Mouse (Mus musculus): ENCODE results near the gene Ctnnbip1. TPM values are rescaled to one million over a fixed set of nuclear protein-coding genes. Genes with fewer than 3 reads are reported as not detected.

The Ctnnbip1 gene
- polyA plus RNA-seq, 1 experiment from 2014 or later: 95.3 TPM

- Histone ChIP-seq H3K9me3 (ENCODE audit: control insufficient read depth, low read length) (no peaks in the 10 kb centered on the region), H3K4me2 (ENCODE audit: low read length) (no peak overlapping the region), H3K36me3 (ENCODE audit: control insufficient read depth, insufficient read depth, low read length) (no peaks in the 10 kb centered on the region), H3K9ac (replicated peaks; ENCODE audit: low read length) (no peak overlapping the region), H3K27me3 (ENCODE audit: control insufficient read depth, insufficient read depth, low read length) (no peaks in the 10 kb centered on the region), H3K4me3 (replicated peaks; ENCODE audit: low read depth, low read length) (no peak overlapping the region), H3K27ac (replicated peaks; ENCODE audit: low read depth, low read length) (no peak overlapping the region), H3K4me1 (ENCODE audit: control insufficient read depth, insufficient read depth, low read length) (peaks cover 9% of the 10 kb centered on the region; the same call in 1 of the 2 replicates)
- no peak for DNase-seq
- no peak for ATAC-seq (ENCODE audit: low FRiP score, low TSS enrichment)
- WGBS: 36% methylated on average over 7 of the region's 7 CpGs
Observed at GRCm38 (mm10) chr4:149526330-149526729, 8.3 kb downstream of the Ctnnbip1 start.

GRCm38 (mm10) chr4:149527621-149528354, 9.8 kb downstream of the Ctnnbip1 start:
- no peak overlapping the region for H3K4me2 ChIP-seq (ENCODE audit: low read length)
- WGBS: 86% methylated on average over 15 of the region's 15 CpGs
- H3K27ac ChIP-seq (replicated peaks; ENCODE audit: low read depth, low read length): no peak overlapping the region
- H3K4me3 ChIP-seq (replicated peaks; ENCODE audit: low read depth, low read length): no peak overlapping the region
- H3K36me3 ChIP-seq (ENCODE audit: control insufficient read depth, insufficient read depth, low read length): no peaks in the 10 kb centered on the region
- H3K4me1 ChIP-seq (ENCODE audit: control insufficient read depth, insufficient read depth, low read length): peaks cover 9% of the 10 kb centered on the region; the same call in 1 of the 2 replicates
- DNase-seq (no peak), ATAC-seq (ENCODE audit: low FRiP score, low TSS enrichment) (no peak)
- H3K9ac ChIP-seq (replicated peaks; ENCODE audit: low read length): no peak overlapping the region
- H3K9me3 ChIP-seq (ENCODE audit: control insufficient read depth, low read length): no peaks in the 10 kb centered on the region
- H3K27me3 ChIP-seq (ENCODE audit: control insufficient read depth, insufficient read depth, low read length): no peaks in the 10 kb centered on the region

GRCm38 (mm10) chr4:149529691-149530090, 11.7 kb downstream of the Ctnnbip1 start:
- no peak for DNase-seq

GRCm38 (mm10) chr4:149539441-149539840, 21.4 kb downstream of the Ctnnbip1 start:
- no peak overlapping the region for H3K4me2 ChIP-seq (ENCODE audit: low read length)
- no peak overlapping the region for H3K9ac ChIP-seq (replicated peaks; ENCODE audit: low read length)
- no peak overlapping the region; the same call in 1 of the 2 replicates for H3K27ac ChIP-seq (replicated peaks; ENCODE audit: low read depth, low read length)
- DNase-seq: no peak
- ATAC-seq (ENCODE audit: low FRiP score, low TSS enrichment): no peak
- no peaks in the 10 kb centered on the region for H3K9me3 ChIP-seq (ENCODE audit: control insufficient read depth, low read length)
- no peaks in the 10 kb centered on the region for H3K27me3 ChIP-seq (ENCODE audit: control insufficient read depth, insufficient read depth, low read length)
- H3K4me3 ChIP-seq (replicated peaks; ENCODE audit: low read depth, low read length): no peak overlapping the region
- no peaks in the 10 kb centered on the region for H3K4me1 ChIP-seq (ENCODE audit: control insufficient read depth, insufficient read depth, low read length)
- WGBS: 86% methylated on average over 8 of the region's 8 CpGs
- H3K36me3 ChIP-seq (ENCODE audit: control insufficient read depth, insufficient read depth, low read length): no peaks in the 10 kb centered on the region

More at GRCm38 (mm10) chr4:149529691-149530090, 11.7 kb downstream of the Ctnnbip1 start:
- H3K9ac ChIP-seq (replicated peaks; ENCODE audit: low read length): no peak overlapping the region
- H3K27ac ChIP-seq (replicated peaks; ENCODE audit: low read depth, low read length): no peak overlapping the region
- ATAC-seq (ENCODE audit: low FRiP score, low TSS enrichment): no peak
- H3K4me2 ChIP-seq (ENCODE audit: low read length): no peak overlapping the region
- no peak overlapping the region for H3K4me3 ChIP-seq (replicated peaks; ENCODE audit: low read depth, low read length)
- H3K4me1 ChIP-seq (ENCODE audit: control insufficient read depth, insufficient read depth, low read length): peaks cover 9% of the 10 kb centered on the region; the same call in 1 of the 2 replicates
- H3K27me3 ChIP-seq (ENCODE audit: control insufficient read depth, insufficient read depth, low read length): no peaks in the 10 kb centered on the region
- H3K9me3 ChIP-seq (ENCODE audit: control insufficient read depth, low read length): no peaks in the 10 kb centered on the region
- WGBS: 89% methylated on average over 6 of the region's 6 CpGs
- no peaks in the 10 kb centered on the region for H3K36me3 ChIP-seq (ENCODE audit: control insufficient read depth, insufficient read depth, low read length)

- H3K9me3 ChIP-seq (ENCODE audit: control insufficient read depth, low read length): no peaks in the 10 kb centered on the region
- DNase-seq (no peak), ATAC-seq (ENCODE audit: low FRiP score, low TSS enrichment) (no peak)
- no peak overlapping the region for H3K27ac ChIP-seq (replicated peaks; ENCODE audit: low read depth, low read length)
- no peaks in the 10 kb centered on the region for H3K4me1 ChIP-seq (ENCODE audit: control insufficient read depth, insufficient read depth, low read length)
- 62% methylated on average over 5 of the region's 5 CpGs for WGBS
- H3K27me3 ChIP-seq (ENCODE audit: control insufficient read depth, insufficient read depth, low read length): no peaks in the 10 kb centered on the region
- no peak overlapping the region for H3K4me3 ChIP-seq (replicated peaks; ENCODE audit: low read depth, low read length)
- H3K36me3 ChIP-seq (ENCODE audit: control insufficient read depth, insufficient read depth, low read length): peaks cover 15% of the 10 kb centered on the region
- no peak overlapping the region for H3K9ac ChIP-seq (replicated peaks; ENCODE audit: low read length)
- H3K4me2 ChIP-seq (ENCODE audit: low read length): no peak overlapping the region
Observed at GRCm38 (mm10) chr4:149541935-149542334, 23.9 kb downstream of the Ctnnbip1 start.

GRCm38 (mm10) chr4:149542431-149542830, 24.4 kb downstream of the Ctnnbip1 start:
- 81% methylated on average over 12 of the region's 12 CpGs for WGBS

DNA sequence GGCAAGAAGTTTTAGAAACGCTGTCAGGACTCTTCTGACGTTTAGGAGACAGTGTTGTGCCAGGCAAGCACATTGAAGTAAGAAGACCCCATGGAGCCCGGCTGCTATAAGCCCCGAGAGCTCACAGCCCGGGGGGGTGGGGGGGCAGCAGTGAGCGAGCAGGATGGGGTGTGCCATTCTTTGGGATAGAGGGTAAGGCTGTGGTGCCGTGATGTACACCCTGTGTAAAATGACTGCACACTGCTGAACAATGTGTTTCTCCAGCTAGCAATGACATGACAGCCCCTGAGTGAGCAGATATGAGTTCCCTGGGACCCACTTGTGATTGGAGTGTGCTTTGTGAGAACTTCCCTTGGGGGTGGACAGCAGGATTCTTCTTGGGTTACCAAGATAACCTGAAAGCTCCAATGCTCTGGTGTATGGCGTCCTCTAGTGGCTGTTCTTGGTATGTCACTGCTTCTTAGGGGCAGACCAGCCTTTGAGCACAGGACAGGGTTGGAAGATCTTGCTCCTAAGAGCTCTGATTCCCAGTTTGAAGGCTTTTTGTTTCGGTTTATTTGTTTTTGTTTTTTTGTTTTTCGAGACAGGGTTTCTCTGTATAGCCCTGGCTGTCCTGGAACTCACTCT, 25.0 kb downstream of the Ctnnbip1 start:
- H3K4me3 ChIP-seq (replicated peaks; ENCODE audit: low read depth, low read length): no peak overlapping the region
- ATAC-seq (ENCODE audit: low FRiP score, low TSS enrichment) (no peak), DNase-seq (peak; percentile 92)
- H3K27me3 ChIP-seq (ENCODE audit: control insufficient read depth, insufficient read depth, low read length): no peaks in the 10 kb centered on the region
- no peak overlapping the region for H3K9ac ChIP-seq (replicated peaks; ENCODE audit: low read length)
- WGBS: 44% methylated on average over 10 of the region's 10 CpGs
- H3K9me3 ChIP-seq (ENCODE audit: control insufficient read depth, low read length): no peaks in the 10 kb centered on the region
- no peak overlapping the region for H3K4me2 ChIP-seq (ENCODE audit: low read length)
- H3K4me1 ChIP-seq (ENCODE audit: control insufficient read depth, insufficient read depth, low read length): no peaks in the 10 kb centered on the region
- peaks cover 25% of the 10 kb centered on the region for H3K36me3 ChIP-seq (ENCODE audit: control insufficient read depth, insufficient read depth, low read length)
- H3K27ac ChIP-seq (replicated peaks; ENCODE audit: low read depth, low read length): no peak overlapping the region

More at GRCm38 (mm10) chr4:149542431-149542830, 24.4 kb downstream of the Ctnnbip1 start:
- no peak overlapping the region for H3K4me3 ChIP-seq (replicated peaks; ENCODE audit: low read depth, low read length)
- DNase-seq (no peak), ATAC-seq (ENCODE audit: low FRiP score, low TSS enrichment) (no peak)
- H3K36me3 ChIP-seq (ENCODE audit: control insufficient read depth, insufficient read depth, low read length): peaks cover 19% of the 10 kb centered on the region
- H3K9me3 ChIP-seq (ENCODE audit: control insufficient read depth, low read length): no peaks in the 10 kb centered on the region
- H3K9ac ChIP-seq (replicated peaks; ENCODE audit: low read length): no peak overlapping the region
- no peak overlapping the region for H3K4me2 ChIP-seq (ENCODE audit: low read length)
- H3K27me3 ChIP-seq (ENCODE audit: control insufficient read depth, insufficient read depth, low read length): no peaks in the 10 kb centered on the region
- no peak overlapping the region for H3K27ac ChIP-seq (replicated peaks; ENCODE audit: low read depth, low read length)
- no peaks in the 10 kb centered on the region for H3K4me1 ChIP-seq (ENCODE audit: control insufficient read depth, insufficient read depth, low read length)

GRCm38 (mm10) chr4:149544892-149545291, 26.9 kb downstream of the Ctnnbip1 start:
- WGBS: 82% methylated on average over 8 of the region's 8 CpGs
- no peak for ATAC-seq (ENCODE audit: low FRiP score, low TSS enrichment)

More at GRCm38 (mm10) chr4:149544892-149545291, 26.9 kb downstream of the Ctnnbip1 start:
- H3K4me2 ChIP-seq (ENCODE audit: low read length): no peak overlapping the region
- no peaks in the 10 kb centered on the region; the same call in 1 of the 2 replicates for H3K4me1 ChIP-seq (ENCODE audit: control insufficient read depth, insufficient read depth, low read length)
- DNase-seq: no peak
- H3K36me3 ChIP-seq (ENCODE audit: control insufficient read depth, insufficient read depth, low read length): peaks cover 25% of the 10 kb centered on the region
- no peak overlapping the region for H3K4me3 ChIP-seq (replicated peaks; ENCODE audit: low read depth, low read length)
- no peak overlapping the region for H3K27ac ChIP-seq (replicated peaks; ENCODE audit: low read depth, low read length)
- no peaks in the 10 kb centered on the region for H3K9me3 ChIP-seq (ENCODE audit: control insufficient read depth, low read length)
- H3K27me3 ChIP-seq (ENCODE audit: control insufficient read depth, insufficient read depth, low read length): no peaks in the 10 kb centered on the region
- H3K9ac ChIP-seq (replicated peaks; ENCODE audit: low read length): no peak overlapping the region
